Mouse (Mus musculus) large intestine, adult 2 months (tissue): ENCODE measurements around the gene Cd209g. TPM values are rescaled to one million over a fixed set of nuclear protein-coding genes. Genes with fewer than 3 reads are reported as not detected.

ENCODE experiments used
- polyA plus RNA-seq: library from polyadenylated mRNA; depleted of rRNA; stranded (reverse); fragments of >200 nt; gene quantifications from 2 replicates; pipeline ENCODE4 v1.2.3, GENCODE M21; 2012; rRNA removed

Gene Cd209g
- polyA plus RNA-seq, 1 experiment = 0.45 TPM

Other genes with a start within 250 kb of the Cd209g start
- gene Cd209b, start 207.3 kb upstream of the Cd209g start, polyA plus RNA-seq = 0.11 and 0.84 TPM in 2 replicates
- 0.27 TPM in 1 of 2 replicates, not detected in the other for gene Cd209c, start 179.4 kb upstream of the Cd209g start, polyA plus RNA-seq
- gene Cd209f, start 28.3 kb upstream of the Cd209g start, polyA plus RNA-seq = 0.41 and 1.2 TPM in 2 replicates
- 6.2 and 7.9 TPM in 2 replicates for gene Evi5l, start 32.5 kb downstream of the Cd209g start, polyA plus RNA-seq
- 0.16 and 0.20 TPM in 2 replicates for gene Prr36, start 83.4 kb downstream of the Cd209g start, polyA plus RNA-seq
- gene Lrrc8e, start 92.7 kb downstream of the Cd209g start, polyA plus RNA-seq = 0.24 and 0.26 TPM in 2 replicates
- 15.6 and 18.7 TPM in 2 replicates for gene Map2k7, start 104.6 kb downstream of the Cd209g start, polyA plus RNA-seq
- gene Gm49320, start 104.8 kb downstream of the Cd209g start, polyA plus RNA-seq = 1.5 and 1.7 TPM in 2 replicates
- gene Tgfbr3l, start 114.1 kb downstream of the Cd209g start, polyA plus RNA-seq = 12.0 and 21.4 TPM in 2 replicates
- 24.6 and 30.5 TPM in 2 replicates for gene Snapc2, start 119.0 kb downstream of the Cd209g start, polyA plus RNA-seq
- 13.0 and 24.6 TPM in 2 replicates for gene Ctxn1, start 125.2 kb downstream of the Cd209g start, polyA plus RNA-seq
- 71.5 and 71.7 TPM in 2 replicates for gene Timm44, start 141.8 kb downstream of the Cd209g start, polyA plus RNA-seq
- gene Ccl25, start 191.1 kb downstream of the Cd209g start, polyA plus RNA-seq = 278 and 368 TPM in 2 replicates
- 43.2 and 47.3 TPM in 2 replicates for gene Elavl1, start 191.3 kb downstream of the Cd209g start, polyA plus RNA-seq